8 mouse cellular contexts compared by ENCODE assay signal in the genomic region with DNA sequence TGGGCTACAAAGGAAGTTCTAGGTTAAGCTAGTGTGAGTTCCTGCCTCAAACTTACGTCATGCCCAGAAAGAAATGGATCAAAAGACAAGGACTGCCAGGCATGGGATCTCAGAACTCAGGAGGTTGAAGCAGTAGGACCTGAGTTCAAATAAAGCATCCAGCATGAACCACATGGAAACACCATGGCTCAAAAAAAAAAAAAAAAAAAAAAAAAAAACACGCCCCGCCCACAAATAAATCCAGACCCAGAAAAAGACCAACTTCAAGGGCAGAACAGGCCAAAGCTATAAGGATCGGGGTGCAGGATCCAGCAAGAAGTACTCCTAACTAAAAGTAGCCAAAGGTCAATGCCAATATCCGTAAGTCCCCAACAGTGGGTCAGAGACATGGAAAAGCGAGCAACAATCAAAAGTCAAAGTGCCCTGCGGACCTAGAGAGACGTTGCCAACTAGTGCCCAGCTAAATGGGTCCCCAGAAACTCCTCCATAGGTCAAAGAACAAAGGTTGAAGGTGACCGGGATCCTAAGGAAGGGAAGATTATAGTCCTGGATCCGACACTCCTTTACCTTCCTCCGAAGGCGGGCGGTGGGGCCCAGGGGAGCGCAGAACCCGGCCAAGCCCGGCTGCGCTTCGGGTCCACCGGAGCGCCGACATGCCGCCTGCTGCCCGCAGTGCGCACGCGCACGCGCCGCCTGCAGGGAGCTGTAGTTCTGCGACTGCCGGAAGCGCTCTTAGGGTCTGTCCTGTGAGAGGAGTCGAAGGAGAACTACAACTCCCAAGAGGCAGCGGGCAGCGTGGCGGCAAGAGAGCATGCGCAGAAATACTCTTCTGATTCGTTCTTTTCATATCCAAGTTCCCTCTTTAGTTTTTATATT. TPM values are rescaled to one million over a fixed set of nuclear protein-coding genes. Genes with fewer than 3 reads are reported as not detected.
DNase-seq lines count a peak whose midpoint lies in the region; ATAC-seq lines count a peak whose summit lies in the region.

Gene Polrmt (minus strand): TSS at position 684 of the 876 bp plus-strand sequence.

- H3K9me3 ChIP-seq in lung, embryonic 16.5 days (ENCODE audit: control insufficient read depth, low read length), result no peaks in the 10 kb centered on the region; the same call in 1 of the 2 replicates

- H3K9ac ChIP-seq in lung, embryonic 16.5 days (ENCODE audit: low read length), result peak within 1 kb of the TSS; percentile 82

- H3K4me1 ChIP-seq in lung, embryonic 16.5 days (replicated peaks; ENCODE audit: control insufficient read depth, insufficient read depth, low read length), result peaks cover 6% of the 10 kb centered on the region

- peaks cover 19% of the 10 kb centered on the region for H3K36me3 ChIP-seq in lung, embryonic 16.5 days (ENCODE audit: control insufficient read depth, insufficient read depth, low read length)

- H3K27me3 ChIP-seq in lung, embryonic 16.5 days (ENCODE audit: control insufficient read depth, insufficient read depth, low read depth, low read length), result no peaks in the 10 kb centered on the region

- no peak within 1 kb of the TSS for H3K27ac ChIP-seq in lung, embryonic 16.5 days (ENCODE audit: low read length)

- 1% methylated on average over 38 of the region's 38 CpGs for WGBS in lung, embryonic 16.5 days

- peak; percentile 96 for ATAC-seq in hematopoietic stem cell, adult 5-6 weeks (replicated peaks in 1 of 2; ENCODE audit: insufficient read depth in 1 of 2, low FRiP score in 2 of 2, low TSS enrichment in 1 of 2, low read depth in 1 of 2, poor library complexity in 2 of 2, severe bottlenecking in 2 of 2)
- ATAC-seq in lung, embryonic 16.5 days (ENCODE audit: low read depth), result peak; percentile 98

- H3K4me3 ChIP-seq in lung, embryonic 16.5 days (ENCODE audit: low read length), result peak within 1 kb of the TSS; percentile 77

- peak; percentile 98 for DNase-seq in MEL-GATA-1-ER (ENCODE audit: extremely low read depth, low read depth)
- DNase-seq in cerebellum, adult 8-10 months, result peak; percentile 93
- peak; percentile 97 for DNase-seq in forelimb bud, embryonic 11.5 days (ENCODE audit: low read depth, low spot score)
- DNase-seq in layer of hippocampus, adult 9-10 months (ENCODE audit: low spot score), result peak; percentile 89
- peak; percentile 79 for DNase-seq in ovary, postnatal 10 days (ENCODE audit: low spot score)
- DNase-seq in thymus, postnatal 10 days (ENCODE audit: low spot score in 2 of 2), result peak; percentile 94

- peak within 1 kb of the TSS; percentile 72 for H3K4me2 ChIP-seq in lung, embryonic 16.5 days (ENCODE audit: low read depth, low read length)

RNA-seq across cellular contexts. Expression of gene Polrmt, which starts in this region (rescaled TPM):
- 10.9 and 12.1 TPM in 2 replicates for total RNA-seq in hematopoietic stem cell, adult 5-6 weeks (2017)
- polyA plus RNA-seq in lung, embryonic 16.5 days (2015; fragmentation: Nextera tagmentation; extraction: Ambion mirVana), result 46.2 and 47.8 TPM in 2 replicates
